Mouse (Mus musculus) hematopoietic stem cell, adult 5-6 weeks (primary cell): ENCODE measurements around the gene Clec1b. TPM values are rescaled to one million over a fixed set of nuclear protein-coding genes. Genes with fewer than 3 reads are reported as not detected.

Experiments
- ATAC-seq, 2 experiments: fragments of 125-278 bp in 1 of 2; replicated peaks in 1 of 2; 2 replicates each; pipeline ENCODE4 v1.8.0; 2016 to 2017; ENCODE audit warnings: inconsistent platforms in 2 of 2, mild to moderate bottlenecking in 2 of 2, moderate number of reproducible peaks in 2 of 2, low read depth in 1 of 2, moderate TSS enrichment in 1 of 2; ENCODE audit not compliant: low FRiP score in 2 of 2, poor library complexity in 2 of 2, severe bottlenecking in 2 of 2, insufficient read depth in 1 of 2, low TSS enrichment in 1 of 2
- total RNA-seq: library from RNA; stranded (forward); fragments of 172-1452, 232-1000 nt; gene quantifications from 2 replicates; pipeline ENCODE4 v1.2.3, GENCODE M21; 2017

The Clec1b gene
- total RNA-seq, 1 experiment from 2014 or later: 6.3 TPM

GRCm38 (mm10) chr6:129399945-129400344 lies 2.8 kb downstream of the Clec1b start:
- 0 out of 4 replicates have a peak, but pooled peaks of 1 of the 2 experiments have one; percentile 37 for ATAC-seq

- ATAC-seq: no peak
Measured at GRCm38 (mm10) chr6:129402404-129402803, 5.3 kb downstream of the Clec1b start.

DNA sequence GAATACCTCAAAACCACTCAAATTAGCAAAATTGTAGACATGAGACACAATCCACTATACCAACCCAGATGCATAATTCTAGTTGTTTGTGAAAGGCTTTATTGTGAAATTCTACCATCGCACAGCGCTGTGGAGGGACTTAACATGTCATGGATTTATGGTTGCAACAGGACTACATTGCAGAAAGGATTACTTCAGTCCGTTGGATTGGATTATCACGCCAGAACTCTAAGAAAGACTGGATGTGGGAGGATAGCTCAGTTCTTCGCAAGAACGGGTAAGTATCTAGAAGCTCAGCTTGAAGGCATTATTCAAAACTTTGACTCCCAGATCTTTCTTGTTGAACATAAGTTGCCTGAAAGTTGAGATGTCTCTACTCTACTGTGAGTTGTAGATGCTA lies 6.3 kb downstream of the Clec1b start:
- no peak for ATAC-seq

DNA sequence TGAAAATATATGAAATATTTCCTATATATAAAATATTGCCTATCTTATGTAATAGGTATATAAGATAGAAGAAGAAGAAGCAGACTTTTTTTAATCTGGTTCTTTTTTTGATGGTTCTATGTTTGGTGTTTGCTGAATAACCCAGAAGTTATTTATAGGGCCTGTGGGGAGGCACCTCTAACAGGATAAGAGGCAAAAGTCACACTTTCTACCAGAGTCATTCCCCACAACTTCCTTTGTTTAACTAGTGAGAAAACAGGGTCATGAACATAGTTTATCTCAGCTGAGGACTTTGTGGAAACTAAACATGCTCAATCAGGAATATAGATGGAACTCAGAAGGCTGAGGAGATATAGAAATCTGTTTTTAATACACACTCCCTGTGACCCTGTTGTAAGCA lies 8.9 kb downstream of the Clec1b start:
- peak; percentile 74 to 76 for ATAC-seq

- ATAC-seq: peak; percentile 81 to 90
Measured at GRCm38 (mm10) chr6:129407324-129407723, 10.2 kb downstream of the Clec1b start.

DNA sequence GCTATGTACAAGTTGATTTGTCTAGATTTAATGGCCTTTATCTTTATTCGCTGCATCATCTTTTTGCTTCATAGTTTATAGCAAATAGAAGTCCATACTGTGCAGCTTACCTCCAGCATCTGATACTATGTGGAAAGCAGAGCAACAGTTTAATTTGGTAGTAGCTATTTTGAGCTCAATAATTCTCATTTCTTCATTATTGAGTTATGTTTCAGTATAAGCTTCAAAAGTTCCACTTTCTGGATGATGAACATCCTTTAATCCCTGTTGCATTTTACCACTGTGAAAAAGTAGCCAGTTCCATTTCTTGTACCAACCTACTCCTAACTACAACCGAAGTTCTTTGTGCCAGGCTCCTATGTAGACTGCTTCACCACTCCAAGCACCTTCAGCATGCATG lies 11.5 kb downstream of the Clec1b start, which contains the start of gene Clec9a:
Gene Clec9a, plus strand, starts transcription at position 301 of the 400 bp plus-strand sequence.
- no peak for ATAC-seq

DNA sequence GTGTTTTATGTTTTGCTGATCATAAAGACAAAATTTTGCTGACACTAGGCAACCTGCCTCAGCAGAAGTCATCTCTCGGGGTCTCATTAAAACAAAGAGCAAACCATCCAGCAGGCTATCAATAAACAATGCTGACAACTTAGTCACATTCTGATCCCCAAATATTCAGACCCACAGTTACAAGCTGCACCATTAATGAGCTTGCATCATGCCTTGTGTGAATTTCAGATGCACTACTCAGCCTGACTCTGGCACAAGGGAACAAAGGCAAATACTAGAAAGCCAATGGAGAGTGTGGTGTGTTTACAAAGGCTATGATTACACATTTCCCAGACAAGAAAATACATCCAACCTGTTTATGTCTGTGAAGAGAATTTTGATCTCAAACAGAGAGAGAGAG lies 17.1 kb downstream of the Clec1b start:
- ATAC-seq: no peak

- ATAC-seq: no peak
Measured at GRCm38 (mm10) chr6:129422311-129422710, 25.2 kb downstream of the Clec1b start.

- no peak for ATAC-seq
Measured at GRCm38 (mm10) chr6:129423040-129423733, 26.1 kb downstream of the Clec1b start.

DNA sequence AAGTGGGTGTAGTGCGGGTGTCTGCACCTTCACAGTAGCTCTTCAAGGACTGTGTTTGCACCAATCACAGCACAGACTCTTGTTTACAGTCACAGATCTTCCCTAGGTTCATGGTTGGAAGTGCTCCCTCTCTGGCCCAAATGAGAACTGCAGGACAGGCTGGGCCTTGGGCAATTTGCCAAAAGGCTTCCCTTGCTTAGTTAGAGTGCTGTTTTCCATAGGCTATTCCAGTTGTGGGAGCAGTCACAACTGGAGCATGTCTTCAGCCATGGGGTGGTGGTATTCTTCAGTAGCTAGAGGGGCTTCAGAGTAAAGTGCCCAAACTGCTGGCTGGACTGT lies 26.6 kb downstream of the Clec1b start:
- peak; percentile 72 to 74 for ATAC-seq

GRCm38 (mm10) chr6:129425217-129425616 lies 28.1 kb downstream of the Clec1b start:
- no peak for ATAC-seq

GRCm38 (mm10) chr6:129425812-129426211 lies 28.7 kb downstream of the Clec1b start:
- peak; percentile 68 to 72 for ATAC-seq

GRCm38 (mm10) chr6:129427281-129427680 lies 30.2 kb downstream of the Clec1b start:
- no peak for ATAC-seq

GRCm38 (mm10) chr6:129434239-129434638 lies 37.1 kb downstream of the Clec1b start:
- ATAC-seq: peak; percentile 99 to 100

GRCm38 (mm10) chr6:129436025-129436424 lies 38.9 kb downstream of the Clec1b start:
- ATAC-seq: no peak

GRCm38 (mm10) chr6:129438033-129438432 lies 40.9 kb downstream of the Clec1b start:
- no peak for ATAC-seq

- ATAC-seq: no peak
Measured at GRCm38 (mm10) chr6:129449743-129450142, 52.6 kb downstream of the Clec1b start.

- peak; percentile 67 to 76 for ATAC-seq
Measured at GRCm38 (mm10) chr6:129451411-129452039, 54.4 kb downstream of the Clec1b start, which contains the start of gene Clec1a. Gene Clec1a (minus strand): TSS chr6:129452000.
